Mouse (Mus musculus): ENCODE data around the gene Pes1.

Gene Pes1

DNA sequence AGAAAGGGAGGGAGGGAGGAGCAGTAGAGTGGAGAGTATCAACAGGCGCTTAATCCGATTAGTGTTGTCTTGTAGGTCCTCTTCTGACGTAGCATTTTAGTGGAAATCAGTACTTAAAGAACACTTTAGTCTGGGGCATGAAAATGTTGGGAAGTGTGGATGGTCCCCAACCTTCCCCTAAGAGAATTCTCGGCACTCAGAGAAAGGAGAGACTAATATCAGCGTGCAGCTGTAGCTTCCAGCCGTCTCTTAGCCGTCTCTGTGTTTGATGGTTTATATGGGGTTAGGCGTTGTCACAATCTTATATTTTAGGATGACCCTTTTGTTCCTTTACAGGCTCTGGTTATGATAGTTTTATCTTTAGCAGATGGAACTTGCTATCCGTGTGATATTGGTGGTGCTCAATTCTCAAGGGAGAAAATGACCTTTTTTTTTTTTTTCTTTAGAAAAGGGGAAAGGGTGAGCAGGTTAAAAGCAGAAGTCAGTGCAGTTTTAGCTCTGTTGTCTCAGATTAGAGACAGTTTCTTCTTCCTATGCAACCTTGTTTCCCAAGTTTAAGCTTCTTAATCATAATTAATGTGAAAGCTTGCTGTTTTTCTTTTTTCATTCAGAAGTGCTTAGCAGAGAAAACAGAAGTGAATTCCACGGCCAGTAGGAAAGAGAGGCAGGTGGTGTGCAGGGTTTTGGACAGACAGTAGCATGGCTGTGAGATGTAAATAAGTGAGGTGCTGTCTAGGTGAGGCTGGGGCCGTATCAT is 819 bp downstream of the Pes1 start:
- DNase-seq, result no peak

GRCm38 (mm10) chr11:3969837-3970236 is 6.1 kb downstream of the Pes1 start:
- no peak for DNase-seq

GRCm38 (mm10) chr11:3970361-3970760 is 6.6 kb downstream of the Pes1 start:
- peak in 1 of 2 experiments; percentile 2 for DNase-seq

DNA sequence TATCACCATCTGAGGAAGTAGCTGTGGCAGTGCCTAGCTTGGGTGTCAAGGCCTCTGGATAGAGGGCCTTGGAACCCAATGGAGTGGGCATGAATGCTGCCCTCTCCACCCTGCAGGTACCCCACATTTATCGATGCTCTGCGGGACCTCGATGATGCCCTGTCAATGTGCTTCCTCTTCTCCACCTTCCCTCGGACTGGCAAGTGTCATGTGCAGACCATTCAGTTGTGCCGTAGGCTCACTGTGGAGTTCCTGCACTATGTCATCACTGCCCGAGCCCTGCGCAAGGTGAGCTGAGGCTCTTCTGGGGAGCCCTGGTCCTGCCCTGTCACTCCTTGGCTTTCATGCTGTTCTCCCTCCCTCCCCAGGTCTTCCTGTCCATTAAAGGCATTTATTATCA is 9.3 kb downstream of the Pes1 start:
- no peak for DNase-seq

DNA sequence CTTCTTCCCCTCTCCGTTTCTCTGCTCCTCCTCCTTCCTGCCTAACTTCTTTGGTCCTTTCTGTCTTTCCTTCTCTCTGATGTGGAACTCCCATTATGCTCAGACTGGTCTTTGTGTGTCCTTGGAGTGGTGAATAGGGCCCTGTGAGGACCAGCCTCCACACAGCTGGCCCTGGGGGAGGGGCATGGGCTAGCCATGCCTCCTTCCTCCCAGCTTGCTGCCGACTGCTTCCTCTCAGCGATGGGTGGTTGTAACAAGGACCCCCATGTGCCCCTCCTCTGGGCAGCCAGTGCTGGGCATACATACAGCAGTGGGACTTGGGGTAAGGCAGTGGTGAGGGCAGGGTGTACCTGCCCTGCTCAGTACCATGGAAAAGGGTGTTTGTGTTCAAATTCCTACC is 10.5 kb downstream of the Pes1 start:
- DNase-seq, result peak in 1 of 2 experiments; percentile 14

GRCm38 (mm10) chr11:3976678-3977077 is 12.9 kb downstream of the Pes1 start, which contains the start of gene 4930556J24Rik:
TSS of gene 4930556J24Rik (minus strand) at chr11:3976778.
- no peak for DNase-seq

DNA sequence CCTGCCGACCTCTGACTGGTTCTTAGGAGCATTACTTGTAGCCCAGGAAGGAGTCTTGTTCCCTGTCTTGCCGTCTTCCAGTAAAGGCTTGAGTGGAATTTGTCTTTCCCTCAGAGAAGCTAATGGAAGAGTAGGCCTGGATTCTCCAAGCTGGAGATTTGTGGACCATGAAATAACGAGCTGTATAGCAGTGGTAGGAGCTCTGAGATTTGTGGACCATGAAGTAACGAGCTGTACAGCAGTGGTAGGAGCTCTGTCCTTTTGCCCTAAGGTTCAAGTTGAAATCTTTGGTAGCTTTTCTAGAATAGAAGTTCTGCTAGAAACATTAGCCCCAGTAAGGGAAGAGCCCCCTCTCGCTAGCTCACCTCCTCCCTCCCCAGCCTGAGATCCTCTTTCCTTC is 14.6 kb downstream of the Pes1 start:
- DNase-seq, result no peak

- no peak for DNase-seq
Observed at GRCm38 (mm10) chr11:3981536-3981935, 17.8 kb downstream of the Pes1 start.

DNA sequence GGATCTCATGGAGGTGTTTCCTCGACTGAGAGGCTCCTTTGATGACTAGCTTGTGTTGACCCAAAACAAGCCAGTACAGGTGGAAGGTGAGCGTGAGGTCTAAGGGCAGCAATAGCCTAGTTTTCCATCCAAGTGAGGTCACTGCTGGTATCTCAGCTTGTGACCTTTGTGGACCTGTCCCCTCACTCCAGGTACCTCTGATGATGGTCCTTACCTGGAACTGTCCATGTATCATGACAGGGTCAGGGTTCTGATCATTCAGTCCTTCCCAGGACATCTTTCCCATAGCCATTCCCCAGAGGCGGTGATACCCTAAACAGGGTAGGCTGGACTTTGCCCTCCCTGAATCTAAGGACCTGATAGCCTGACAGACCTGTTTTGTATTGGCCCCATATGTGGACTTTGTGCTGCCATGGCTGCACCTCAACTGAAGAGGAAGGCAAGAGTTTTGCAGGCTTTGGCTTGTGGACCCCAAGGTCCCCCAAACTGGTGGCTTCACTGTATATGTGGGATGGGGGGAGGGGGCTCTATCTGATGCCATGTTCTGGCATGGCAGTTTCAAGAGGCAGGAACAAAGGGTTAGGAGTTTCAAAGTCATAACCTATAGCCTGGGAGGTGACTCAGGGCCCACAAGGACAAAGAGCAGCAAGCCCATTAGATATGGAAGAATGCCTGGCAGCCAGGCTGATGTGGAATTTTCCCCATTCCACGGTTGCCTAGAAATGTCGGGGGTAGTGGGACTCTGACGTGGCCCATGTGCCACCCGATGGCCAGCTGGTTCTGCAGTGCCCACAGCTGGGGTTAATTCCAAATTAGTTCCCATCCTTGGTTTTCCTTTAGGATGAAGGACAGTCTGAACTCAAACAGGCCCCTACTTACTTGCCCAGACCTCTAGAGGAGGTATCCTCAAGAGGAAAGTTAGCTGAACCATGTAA is 18.8 kb downstream of the Pes1 start:
- DNase-seq, result no peak

- DNase-seq, result peak; percentile 13 to 36
Observed at GRCm38 (mm10) chr11:3983291-3983862, 19.6 kb downstream of the Pes1 start, which contains the start of gene Gal3st1. TSS of gene Gal3st1 (plus strand) at chr11:3983636.

DNA sequence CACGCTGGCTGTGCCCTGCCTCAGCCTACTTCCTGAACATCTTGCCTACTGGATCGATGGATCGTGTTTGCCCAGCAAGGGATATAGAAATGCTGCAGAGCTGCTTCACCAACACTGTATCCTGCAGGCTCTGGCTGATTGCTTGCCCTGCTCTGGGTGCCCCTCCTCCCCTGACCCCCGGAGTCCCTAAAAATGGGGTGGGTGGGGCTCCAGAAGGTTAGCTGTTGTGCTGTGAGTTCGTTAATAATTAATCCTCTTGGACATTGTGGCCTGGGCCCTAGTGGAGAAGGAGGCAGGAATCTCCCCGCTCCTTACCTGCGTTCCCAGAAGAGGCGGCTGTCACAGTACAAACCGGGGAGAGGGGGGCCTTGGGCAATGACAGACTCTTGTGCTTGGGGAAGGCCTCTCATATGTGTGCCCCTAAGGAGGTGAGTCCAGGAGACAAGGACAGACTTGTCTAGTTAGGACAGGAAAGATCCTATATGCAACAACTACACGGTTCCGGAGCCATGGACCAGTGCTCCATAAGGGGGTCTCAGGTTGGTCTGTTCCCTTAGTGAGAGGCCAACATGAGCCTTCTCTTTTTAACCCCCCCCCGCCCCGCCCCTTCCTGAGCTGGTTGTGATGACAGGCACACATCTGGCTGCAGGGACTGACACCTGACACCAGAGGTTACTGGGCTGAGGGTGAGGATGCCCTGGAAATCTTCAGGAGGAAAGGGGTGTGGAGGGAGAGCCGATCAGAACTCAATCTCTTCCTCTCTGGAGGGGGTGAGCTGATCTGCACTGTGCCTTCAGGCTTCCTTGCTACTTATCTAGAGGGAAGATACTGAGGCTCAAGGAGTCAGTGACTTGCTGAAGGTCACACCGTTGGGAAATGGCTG is 20.3 kb downstream of the Pes1 start:
- no peak for DNase-seq

DNA sequence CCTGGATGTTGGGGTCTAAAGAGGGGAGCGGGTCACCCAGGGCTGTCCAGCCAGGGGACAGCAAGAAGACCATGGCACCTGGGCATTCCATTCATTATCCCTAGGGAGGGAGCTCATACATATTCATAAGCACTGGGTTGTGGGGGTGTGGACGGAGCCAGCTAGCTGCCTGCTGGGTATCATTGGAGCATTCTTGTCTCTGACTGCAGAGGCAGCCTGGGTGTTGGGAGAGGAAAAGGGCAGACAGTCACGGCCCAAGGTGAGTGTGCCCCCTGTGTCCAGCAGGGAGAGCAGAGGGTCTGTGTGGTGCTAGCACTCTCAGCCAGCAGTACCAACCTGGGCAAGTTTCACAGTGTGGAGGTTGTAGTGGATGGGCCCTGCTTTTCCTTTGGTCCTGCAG is 26.0 kb downstream of the Pes1 start:
- DNase-seq, result no peak

GRCm38 (mm10) chr11:3993132-3993531 is 29.4 kb downstream of the Pes1 start:
- DNase-seq, result no peak

GRCm38 (mm10) chr11:3993914-3994313 is 30.1 kb downstream of the Pes1 start:
- no peak for DNase-seq

GRCm38 (mm10) chr11:3995511-3995910 is 31.7 kb downstream of the Pes1 start:
- DNase-seq, result no peak

DNA sequence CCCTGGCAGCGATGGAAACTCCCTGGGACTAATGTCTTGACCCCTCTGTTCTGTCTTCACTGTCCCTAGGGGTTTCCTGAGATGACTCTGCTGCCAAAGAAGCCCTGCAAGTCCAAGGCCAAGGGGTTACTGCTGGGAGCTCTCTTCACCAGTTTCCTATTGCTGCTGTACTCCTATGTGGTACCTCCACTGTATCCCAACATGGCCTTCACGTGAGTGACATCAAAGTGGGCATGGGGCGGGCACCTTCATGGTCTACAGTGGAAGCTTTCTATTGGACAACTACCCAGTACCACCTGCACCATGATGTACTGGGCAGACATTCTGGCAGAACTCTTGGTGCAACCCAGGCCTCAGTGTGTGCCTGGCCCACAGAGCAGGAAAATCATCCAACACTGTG is 33.1 kb downstream of the Pes1 start:
- no peak for DNase-seq

DNA sequence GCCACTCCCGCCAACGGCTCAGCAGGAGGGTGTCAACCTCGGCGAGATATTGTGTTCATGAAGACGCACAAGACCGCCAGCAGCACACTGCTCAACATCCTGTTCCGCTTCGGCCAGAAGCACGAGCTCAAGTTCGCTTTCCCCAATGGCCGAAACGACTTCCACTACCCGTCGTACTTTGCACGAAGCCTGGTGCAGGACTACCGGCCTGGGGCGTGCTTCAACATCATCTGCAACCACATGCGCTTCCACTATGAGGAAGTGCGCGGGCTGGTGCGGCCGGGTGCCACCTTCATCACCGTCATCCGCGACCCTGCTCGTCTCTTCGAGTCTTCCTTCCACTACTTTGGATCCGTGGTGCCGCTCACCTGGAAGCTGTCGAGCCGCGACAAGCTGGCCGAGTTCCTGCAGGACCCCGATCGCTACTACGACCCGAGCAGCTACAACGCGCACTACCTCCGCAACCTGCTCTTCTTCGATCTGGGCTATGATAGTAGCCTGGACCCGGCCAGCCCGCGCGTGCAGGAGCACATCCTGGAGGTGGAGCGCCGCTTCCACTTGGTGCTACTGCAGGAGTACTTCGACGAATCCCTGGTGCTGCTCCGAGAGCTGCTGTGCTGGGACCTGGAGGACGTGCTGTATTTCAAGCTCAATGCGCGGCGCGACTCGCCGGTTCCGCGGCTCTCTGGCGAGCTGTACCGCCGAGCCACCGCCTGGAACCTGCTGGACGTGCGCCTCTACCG is 34.4 kb downstream of the Pes1 start:
- no peak for DNase-seq

DNA sequence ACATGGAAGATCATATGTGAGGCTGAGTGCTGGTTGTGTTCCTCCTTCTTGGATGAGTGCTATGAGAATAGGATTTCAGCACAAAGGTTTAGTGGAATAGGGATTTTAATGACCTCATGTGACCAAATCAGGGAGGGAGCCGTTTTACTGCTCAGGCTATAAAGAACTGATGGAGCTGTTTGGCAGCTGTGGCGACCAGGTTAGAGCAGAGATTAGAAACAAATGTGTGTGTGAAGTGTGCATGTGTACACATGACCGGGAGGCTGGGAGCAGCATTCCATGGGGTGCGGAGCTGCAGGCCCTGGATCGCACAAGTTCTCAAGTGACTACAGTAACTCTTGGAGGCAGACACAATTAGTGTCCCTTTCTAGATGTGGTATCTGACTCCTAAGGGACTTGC is 35.8 kb downstream of the Pes1 start:
- DNase-seq, result no peak

DNA sequence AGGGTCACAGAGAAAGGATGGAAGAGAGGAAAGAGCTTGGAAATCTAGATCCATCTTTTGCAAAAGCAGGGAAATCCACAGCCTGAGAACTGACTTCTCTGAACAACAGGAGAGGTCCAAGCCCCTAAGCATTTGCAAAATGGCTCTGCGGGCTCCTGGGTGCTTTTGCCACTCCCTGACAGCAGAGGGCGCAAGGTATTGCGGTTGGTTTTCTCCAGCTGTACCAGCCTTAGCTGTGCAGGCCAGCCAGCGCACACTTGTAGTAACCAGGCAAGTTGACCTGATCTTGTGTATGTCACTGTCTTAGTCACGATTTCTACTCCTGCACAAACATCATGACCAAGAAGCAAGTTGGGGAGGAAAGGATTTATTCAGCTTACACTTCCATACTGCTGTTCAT is 37.8 kb downstream of the Pes1 start:
- DNase-seq, result peak; percentile 59 to 72

DNA sequence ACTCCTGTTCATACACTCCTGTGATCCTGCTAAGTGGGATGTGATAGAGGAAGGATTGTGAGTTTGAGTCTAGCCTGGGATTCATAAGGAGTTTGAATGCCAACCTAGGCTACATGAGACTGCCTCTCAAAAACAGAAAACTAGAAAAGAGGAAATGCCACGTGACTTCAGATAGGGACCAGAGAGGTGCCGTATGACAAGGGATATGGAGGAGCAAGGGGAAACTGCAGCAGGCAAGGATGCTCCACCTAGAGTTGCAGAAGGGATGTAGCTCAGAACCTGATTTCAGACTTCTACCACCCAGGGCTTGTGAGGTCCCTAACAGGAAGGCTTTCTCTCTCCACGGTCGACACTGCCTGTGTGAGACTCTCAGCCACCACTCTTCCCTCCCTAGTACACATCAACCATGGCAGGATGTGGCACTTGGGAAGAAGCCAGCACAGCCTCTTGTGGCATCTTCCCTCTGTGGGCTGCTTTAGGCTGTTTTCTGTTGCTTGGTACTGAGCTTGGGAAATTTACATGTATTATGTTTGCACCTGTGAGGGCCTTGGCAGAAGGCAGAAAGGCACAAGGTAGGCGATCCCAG is 41.5 kb downstream of the Pes1 start:
- DNase-seq, result no peak

DNA sequence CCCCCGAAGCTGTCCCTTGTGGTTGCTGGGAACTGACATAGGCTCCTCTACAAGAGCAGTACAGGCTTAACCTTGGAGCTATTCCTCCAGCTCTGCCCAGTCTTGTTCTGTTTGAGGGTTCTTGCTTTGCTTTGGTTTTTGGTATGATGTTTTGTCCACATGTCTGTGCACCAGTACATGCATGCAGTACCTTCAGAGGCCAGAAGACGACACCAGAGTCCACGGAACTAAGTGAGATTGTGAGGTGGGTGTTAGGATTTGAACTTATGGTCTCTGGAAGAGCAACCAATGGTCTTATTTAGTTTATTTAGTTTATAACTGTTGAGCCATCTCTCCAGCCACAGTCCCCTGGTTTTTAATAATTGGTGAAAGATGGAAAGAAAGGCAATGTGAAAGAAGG is 42.7 kb downstream of the Pes1 start:
- DNase-seq, result no peak
